Mouse (Mus musculus): Measurements from ENCODE around the gene Gm49368. TPM values are rescaled to one million over a fixed set of nuclear protein-coding genes. Genes with fewer than 3 reads are reported as not detected.
"Not testable (repeated sequence)": the region's sequence is repeated elsewhere in the genome, so short reads cannot be mapped to it uniquely, and the experiment has no call there.

Gm49368 gene
- total and polyA plus RNA-seq, 3 experiments, result not detected

DNA sequence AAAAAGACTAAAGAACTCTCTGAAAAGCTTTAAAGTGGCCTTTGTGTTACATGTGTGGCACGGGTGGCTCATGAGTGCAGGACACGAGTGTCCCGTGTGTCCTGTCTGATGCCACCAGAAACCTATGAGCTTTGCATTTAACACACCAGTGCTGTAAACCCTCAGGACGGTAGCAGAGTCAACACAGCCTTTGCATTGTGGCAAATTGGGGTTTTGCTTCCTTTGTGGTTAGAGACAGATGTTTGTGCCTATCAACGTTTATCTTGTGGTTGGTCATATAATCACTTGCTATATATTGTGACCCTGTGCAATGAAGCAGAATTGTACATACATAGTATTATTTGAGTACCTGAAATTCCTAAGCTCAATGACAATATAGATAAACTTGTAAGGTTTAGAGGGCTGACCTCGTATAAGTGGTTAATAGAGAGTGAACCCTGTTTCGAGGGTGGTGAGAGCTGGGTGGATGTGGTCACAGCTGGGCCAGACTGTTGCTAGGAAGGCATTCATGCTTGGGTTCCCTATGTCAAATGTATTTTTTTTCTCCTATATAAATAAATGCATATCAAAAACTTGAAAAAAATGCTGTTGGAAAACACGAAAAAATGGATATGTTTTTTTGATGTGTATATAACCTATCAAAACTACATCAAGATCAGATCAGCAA lies 96.3 kb downstream of the Gm49368 start:
- not testable (repeated sequence) for H3K36me3 ChIP-seq (ENCODE audit: control insufficient read depth in 1 of 2, insufficient read depth in 2 of 2, low read length in 2 of 2); H3K4me3 ChIP-seq (ENCODE audit: control insufficient read depth in 1 of 2, insufficient read depth in 1 of 2, low read depth in 2 of 2, low read length in 2 of 2); H3K27ac ChIP-seq (ENCODE audit: control insufficient read depth, low read depth, low read length); H3K4me1 ChIP-seq (ENCODE audit: control insufficient read depth in 1 of 2, insufficient read depth in 2 of 2, low read length in 2 of 2); H3K9ac ChIP-seq (ENCODE audit: control insufficient read depth, low read depth, low read length, poor library complexity, severe bottlenecking); H3K79me2 ChIP-seq (ENCODE audit: control insufficient read depth, insufficient read depth, low read length, poor library complexity); H3K9me3 ChIP-seq (replicated peaks; ENCODE audit: insufficient read depth, low read length); DNase-seq (ENCODE audit: low read depth, low spot score)
- peaks cover 4 to 13% of the 10 kb centered on the region in 2 experiments for H3K27me3 ChIP-seq (ENCODE audit: control insufficient read depth in 1 of 2, insufficient read depth in 2 of 2, low read length in 2 of 2)

DNA sequence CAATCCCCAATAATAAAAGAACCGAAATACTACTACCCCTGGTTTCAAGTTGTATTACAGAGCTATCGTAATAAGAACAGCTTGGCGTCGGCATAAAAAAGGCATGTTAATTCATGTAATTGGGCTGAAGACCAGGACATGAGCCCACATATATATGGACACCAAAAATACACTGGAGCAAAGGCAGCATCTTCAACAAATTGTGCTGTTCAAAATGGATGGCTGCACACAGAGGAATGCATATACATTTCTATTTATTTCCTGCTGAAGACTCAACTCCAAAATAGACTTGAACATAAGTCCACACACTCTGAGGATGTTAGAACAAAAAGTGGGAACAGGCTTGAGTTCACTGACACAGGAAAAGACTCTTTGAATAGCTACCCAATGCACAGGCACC lies 101.5 kb downstream of the Gm49368 start:
- H3K79me2 ChIP-seq (ENCODE audit: control insufficient read depth, insufficient read depth, low read length, poor library complexity), result no peaks in the 10 kb centered on the region
- no peak for TF ChIP-seq ZC3H11A (IDR thresholded peaks at IDR 0.05; ENCODE audit: low read depth, low read length)
- H3K27ac ChIP-seq (ENCODE audit: control insufficient read depth, low read depth, low read length), result no peak overlapping the region
- no peak overlapping the region for H3K9ac ChIP-seq (ENCODE audit: control insufficient read depth, low read depth, low read length, poor library complexity, severe bottlenecking)
- H3K36me3 ChIP-seq (ENCODE audit: control insufficient read depth in 1 of 2, insufficient read depth in 2 of 2, low read length in 2 of 2), result no peaks in the 10 kb centered on the region
- DNase-seq (ENCODE audit: low read depth, low spot score), result no peak
- peaks cover 17 to 33% of the 10 kb centered on the region in 2 experiments for H3K27me3 ChIP-seq (ENCODE audit: control insufficient read depth in 1 of 2, insufficient read depth in 2 of 2, low read length in 2 of 2)
- H3K4me3 ChIP-seq (ENCODE audit: control insufficient read depth in 1 of 2, insufficient read depth in 1 of 2, low read depth in 2 of 2, low read length in 2 of 2), result no peak overlapping the region
- no peaks in the 10 kb centered on the region for H3K9me3 ChIP-seq (replicated peaks; ENCODE audit: insufficient read depth, low read length)
- H3K4me1 ChIP-seq (ENCODE audit: control insufficient read depth in 1 of 2, insufficient read depth in 2 of 2, low read length in 2 of 2), result no peaks in the 10 kb centered on the region

GRCm38 (mm10) chr7:128166391-128166790 lies 103.9 kb downstream of the Gm49368 start:
- H3K79me2 ChIP-seq (ENCODE audit: control insufficient read depth, insufficient read depth, low read length, poor library complexity), result no peaks in the 10 kb centered on the region
- H3K36me3 ChIP-seq (ENCODE audit: control insufficient read depth in 1 of 2, insufficient read depth in 2 of 2, low read length in 2 of 2), result no peaks in the 10 kb centered on the region
- no peaks in the 10 kb centered on the region for H3K4me1 ChIP-seq (ENCODE audit: control insufficient read depth in 1 of 2, insufficient read depth in 2 of 2, low read length in 2 of 2)
- TF ChIP-seq NRF1 (IDR thresholded peaks at IDR 0.05; ENCODE audit: insufficient read depth, low read depth, low read length, poor library complexity, severe bottlenecking), result no peak
- no peak for TF ChIP-seq MYB (IDR thresholded peaks at IDR 0.05; ENCODE audit: low read depth, low read length)
- no peak for TF ChIP-seq UBTF (IDR thresholded peaks at IDR 0.05; ENCODE audit: borderline replicate concordance, insufficient read depth, low read depth, low read length)
- TF ChIP-seq ZNF384 (IDR thresholded peaks at IDR 0.05; ENCODE audit: low read depth, low read length), result no peak
- TF ChIP-seq CTCF (IDR thresholded peaks at IDR 0.05 in 2 of 3, conservative IDR thresholded peaks at IDR 0.05 in 1 of 3; ENCODE audit: control insufficient read depth in 1 of 3, insufficient read depth in 1 of 3, low read depth in 2 of 3, low read length in 3 of 3, poor library complexity in 1 of 3, severe bottlenecking in 1 of 3), result no peak
- no peak for TF ChIP-seq BHLHE40 (IDR thresholded peaks at IDR 0.05; ENCODE audit: borderline replicate concordance, low read depth, low read length)
- no peak for TF ChIP-seq MEF2A (IDR thresholded peaks at IDR 0.05; ENCODE audit: extremely low read depth, insufficient replicate concordance, low read depth, low read length, poor library complexity, severe bottlenecking)
- no peak for TF ChIP-seq EP300 (IDR thresholded peaks at IDR 0.05; ENCODE audit: low read depth in 1 of 2, low read length in 2 of 2)
- TF ChIP-seq TCF12 (IDR thresholded peaks at IDR 0.05; ENCODE audit: low read depth, low read length), result no peak
- no peak for TF ChIP-seq MAFK (IDR thresholded peaks at IDR 0.05; ENCODE audit: borderline replicate concordance, low read depth, low read length)
- TF ChIP-seq GABPA (IDR thresholded peaks at IDR 0.05; ENCODE audit: low read depth, low read length), result no peak
- H3K4me3 ChIP-seq (ENCODE audit: control insufficient read depth in 1 of 2, insufficient read depth in 1 of 2, low read depth in 2 of 2, low read length in 2 of 2), result no peak overlapping the region
- peak; percentile 13 for DNase-seq (ENCODE audit: low read depth, low spot score)
- no peak overlapping the region for H3K27ac ChIP-seq (ENCODE audit: control insufficient read depth, low read depth, low read length)
- H3K9me3 ChIP-seq (replicated peaks; ENCODE audit: insufficient read depth, low read length), result no peaks in the 10 kb centered on the region
- no peak overlapping the region for H3K9ac ChIP-seq (ENCODE audit: control insufficient read depth, low read depth, low read length, poor library complexity, severe bottlenecking)
- H3K27me3 ChIP-seq (ENCODE audit: control insufficient read depth in 1 of 2, insufficient read depth in 2 of 2, low read length in 2 of 2), result peaks cover 17 to 27% of the 10 kb centered on the region in 2 experiments
